Mouse (Mus musculus) liver, embryonic 14.5 days (tissue): ENCODE results near the gene Tsc22d2.

Experiments
- CTCF ChIP-seq: IDR thresholded peaks from 2 replicates; pipeline ENCODE4 v1.5.1; 2016; ENCODE audit warnings: antibody characterized with exemption, low read depth, control low read depth
- EP300 ChIP-seq: IDR thresholded peaks from 2 replicates; pipeline ENCODE4 v1.6.1; 2016; ENCODE audit warnings: antibody characterized with exemption, low read depth

GRCm38 (mm10) chr3:58382676-58383075 lies 31.8 kb upstream of the Tsc22d2 start:
- TF ChIP-seq CTCF (no peak), EP300 (no peak)
